Mouse (Mus musculus) testis, adult 2 months (tissue): ENCODE results near the gene Gabpb2. TPM values are rescaled to one million over a fixed set of nuclear protein-coding genes. Genes with fewer than 3 reads are reported as not detected.

ENCODE experiments used
- H3K27ac ChIP-seq: fragments of 200-500 bp; 2 replicates; pipeline ENCODE4 v1.5.1; 2012; ENCODE audit warnings: low read depth, low read length; ENCODE audit not compliant: control insufficient read depth, insufficient read depth
- H3K27me3 ChIP-seq: fragments of 200-500 bp; 2 replicates; pipeline ENCODE4 v1.6.1; 2012; ENCODE audit warnings: mild to moderate bottlenecking, low read length, moderate library complexity; ENCODE audit not compliant: control insufficient read depth, insufficient read depth
- H3K36me3 ChIP-seq: fragments of 200-500 bp; 2 replicates; pipeline ENCODE4 v1.6.1; 2012; ENCODE audit warnings: mild to moderate bottlenecking, low read length; ENCODE audit not compliant: control insufficient read depth, insufficient read depth
- H3K4me1 ChIP-seq: fragments of 200-500 bp; 2 replicates; pipeline ENCODE4 v1.6.1; 2012; ENCODE audit warnings: low read length; ENCODE audit not compliant: control insufficient read depth, insufficient read depth
- H3K4me3 ChIP-seq: fragments of 200-500 bp; 2 replicates; pipeline ENCODE4 v1.5.1; 2012; ENCODE audit warnings: low read depth, mild to moderate bottlenecking, low read length, moderate library complexity, mixed read lengths; ENCODE audit not compliant: control insufficient read depth
- CTCF ChIP-seq: fragments of 200-500 bp; IDR thresholded peaks from 2 replicates; pipeline ENCODE4 v1.5.1; 2012; ENCODE audit warnings: low read depth, mild to moderate bottlenecking, inconsistent platforms, low read length, moderate library complexity; ENCODE audit not compliant: control insufficient read depth, insufficient read depth, insufficient replicate concordance
- POLR2A ChIP-seq: fragments of 200-500 bp; IDR thresholded peaks from 2 replicates; pipeline ENCODE4 v1.6.1; 2012; ENCODE audit warnings: low read depth, mild to moderate bottlenecking, inconsistent platforms, low read length, moderate library complexity; ENCODE audit not compliant: control insufficient read depth
- polyA plus RNA-seq: library from polyadenylated mRNA; depleted of rRNA; stranded (reverse); fragments of >200 nt; gene quantifications from 2 replicates; pipeline ENCODE4 v1.2.3, GENCODE M21; 2012

Gene Gabpb2
- polyA plus RNA-seq, 1 experiment: 5.6 TPM

DNA sequence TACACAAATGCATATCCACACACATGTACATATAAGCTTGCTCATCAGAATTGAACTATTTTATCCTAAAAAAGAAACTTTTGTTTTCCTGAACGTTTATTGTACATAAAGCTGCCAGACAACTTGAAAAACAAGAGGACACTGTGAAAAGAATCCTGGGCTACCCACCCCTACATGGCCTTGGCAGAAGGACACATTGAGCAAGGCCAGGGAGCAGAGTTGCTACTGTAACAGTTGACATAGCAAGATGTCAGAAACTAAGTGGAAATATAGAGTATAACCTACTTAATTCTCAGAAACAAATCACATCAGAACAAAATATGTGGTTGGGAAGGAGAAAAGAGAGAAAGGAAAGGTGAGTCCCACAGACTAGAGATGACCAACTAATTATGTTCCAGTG, 35.9 kb downstream of the Gabpb2 start:
- peak overlapping the region; percentile 49 for H3K27ac ChIP-seq
- peaks cover 4% of the 10 kb centered on the region for H3K36me3 ChIP-seq
- no peak overlapping the region for H3K4me3 ChIP-seq
- H3K27me3 ChIP-seq: no peaks in the 10 kb centered on the region
- TF ChIP-seq CTCF: no peak
- TF ChIP-seq POLR2A: no peak
- H3K4me1 ChIP-seq: no peaks in the 10 kb centered on the region; the same call in none of the 2 replicates

DNA sequence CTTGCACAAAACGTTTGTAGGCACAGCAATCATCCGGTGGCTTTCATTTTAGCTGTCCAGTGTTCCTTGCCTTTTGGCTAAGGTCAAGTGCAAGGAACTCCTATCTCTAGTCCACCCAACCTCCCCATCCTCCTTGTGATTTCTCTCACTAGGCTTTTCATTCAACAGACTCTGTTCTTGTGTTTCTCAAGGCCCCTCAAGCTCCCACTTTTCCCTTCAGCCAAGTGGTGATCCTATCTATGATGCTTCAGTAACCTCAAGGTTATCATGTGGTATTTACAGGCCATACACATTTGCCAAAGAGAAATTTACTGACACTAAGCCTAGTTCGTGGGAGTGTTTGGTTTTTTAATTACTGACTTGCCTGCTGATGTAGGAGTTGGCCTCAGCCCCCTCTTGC, 37.8 kb downstream of the Gabpb2 start:
- TF ChIP-seq POLR2A (no peak), CTCF (no peak)
- Histone ChIP-seq H3K27me3 (no peaks in the 10 kb centered on the region), H3K4me1 (no peaks in the 10 kb centered on the region; the same call in none of the 2 replicates), H3K27ac (peak overlapping the region; percentile 75), H3K4me3 (no peak overlapping the region), H3K36me3 (peaks cover 1% of the 10 kb centered on the region; the same call in 1 of the 2 replicates)

DNA sequence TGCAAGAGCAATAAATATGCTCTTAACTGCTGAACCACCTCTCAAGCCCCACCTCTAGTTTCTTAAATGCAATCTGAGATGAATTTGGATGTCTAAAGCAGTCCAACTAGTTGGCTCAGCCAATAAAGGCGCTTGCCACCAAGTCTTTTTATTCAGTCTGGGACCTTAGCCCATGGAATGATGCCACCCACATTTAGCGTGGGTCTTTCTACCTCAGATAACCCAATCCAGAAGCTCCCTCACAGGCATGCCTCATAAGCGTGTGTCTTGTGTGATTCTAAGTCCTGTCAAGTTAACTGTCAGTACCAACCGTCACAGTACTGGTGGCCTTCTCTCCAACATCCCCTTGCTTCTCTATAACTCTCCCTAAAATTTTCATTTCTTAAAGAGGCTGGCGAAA, 38.8 kb downstream of the Gabpb2 start:
- H3K27me3 ChIP-seq: no peaks in the 10 kb centered on the region
- TF ChIP-seq CTCF (no peak), POLR2A (no peak)
- peak overlapping the region; percentile 9 for H3K27ac ChIP-seq
- peaks cover 3% of the 10 kb centered on the region for H3K4me1 ChIP-seq
- H3K4me3 ChIP-seq: no peak overlapping the region
- no peaks in the 10 kb centered on the region for H3K36me3 ChIP-seq

DNA sequence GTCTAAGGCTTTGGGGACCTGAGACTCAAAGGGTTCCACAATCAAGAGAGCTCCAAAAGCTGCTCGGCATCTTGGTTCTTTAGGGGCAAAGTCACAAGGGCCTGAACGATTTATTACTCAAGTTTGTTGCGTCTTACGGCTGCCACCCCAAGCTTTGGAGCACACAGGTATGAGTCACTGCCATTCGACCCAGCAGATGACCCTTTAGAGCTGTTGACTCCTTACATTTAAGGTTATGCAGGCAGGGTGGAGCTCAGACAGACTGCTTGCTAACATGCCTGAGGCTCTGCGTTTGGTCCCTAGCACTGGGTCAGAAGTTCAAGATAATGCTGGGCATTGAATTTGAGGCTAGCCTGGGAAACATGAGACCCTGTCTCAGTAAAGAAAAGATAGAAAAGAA, 40.1 kb downstream of the Gabpb2 start:
- Histone ChIP-seq H3K4me1 (peaks cover 11% of the 10 kb centered on the region), H3K27me3 (no peaks in the 10 kb centered on the region; the same call in 1 of the 2 replicates), H3K36me3 (no peaks in the 10 kb centered on the region), H3K4me3 (no peak overlapping the region), H3K27ac (0 out of 2 replicates have a peak overlapping the region, but pooled peaks have one; percentile 31)
- TF ChIP-seq POLR2A (no peak), CTCF (no peak)

DNA sequence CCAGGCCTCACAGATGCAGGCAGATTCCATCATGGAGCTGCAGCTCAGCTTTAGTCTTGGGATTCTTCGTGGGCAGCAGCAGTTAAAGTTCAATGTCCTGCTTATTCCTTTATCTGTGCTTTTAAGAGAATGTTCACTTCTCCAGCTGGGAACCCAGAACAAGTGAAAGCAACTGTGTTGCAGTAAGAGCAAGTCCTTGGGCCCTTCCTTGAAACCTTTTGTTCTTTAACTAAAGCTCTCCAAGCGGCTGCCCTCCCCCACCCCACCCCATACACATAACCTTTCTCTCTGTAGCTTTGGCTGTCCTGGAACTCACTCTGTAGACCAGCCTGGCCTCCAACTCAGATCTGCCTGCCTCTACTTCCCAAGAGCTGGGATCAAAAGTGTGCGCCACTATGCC, 41.2 kb downstream of the Gabpb2 start:
- Histone ChIP-seq H3K36me3 (no peaks in the 10 kb centered on the region), H3K27me3 (no peaks in the 10 kb centered on the region; the same call in 1 of the 2 replicates), H3K4me3 (no peak overlapping the region), H3K27ac (peak overlapping the region; percentile 36; the same call in 1 of the 2 replicates), H3K4me1 (peaks cover 22% of the 10 kb centered on the region)
- TF ChIP-seq CTCF (no peak), POLR2A (no peak)

DNA sequence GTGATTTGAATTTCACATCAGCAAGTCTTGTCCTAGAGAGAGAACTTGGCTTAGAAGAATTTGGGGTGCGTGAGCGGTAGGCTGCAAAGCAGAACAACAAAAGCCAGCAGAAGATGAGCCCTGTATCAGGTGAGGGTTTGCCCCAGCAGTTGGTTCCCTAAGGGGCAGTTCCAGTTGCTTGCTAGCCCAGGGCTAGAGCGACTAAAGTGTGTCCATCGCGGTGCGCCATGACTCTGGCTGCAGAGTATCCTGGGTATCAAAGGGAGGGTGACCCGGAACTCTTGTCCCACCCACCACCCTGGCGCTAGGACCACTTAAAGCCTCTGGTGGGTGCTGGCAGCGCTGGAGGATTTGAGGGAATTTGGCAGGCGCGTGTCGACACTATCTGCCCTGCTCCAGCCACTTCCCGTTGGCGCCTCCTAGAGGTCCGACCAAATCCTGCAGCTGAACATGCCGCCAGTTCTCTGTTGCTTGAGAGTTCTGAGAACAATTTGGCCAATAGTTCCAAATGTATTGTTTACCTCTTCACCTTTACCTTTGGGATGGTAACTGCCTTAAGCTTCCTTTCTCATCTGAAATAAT, 43.6 kb downstream of the Gabpb2 start:
- Histone ChIP-seq H3K27me3 (no peaks in the 10 kb centered on the region; the same call in 1 of the 2 replicates), H3K36me3 (no peaks in the 10 kb centered on the region), H3K4me1 (peaks cover 23% of the 10 kb centered on the region), H3K27ac (peak overlapping the region; percentile 80), H3K4me3 (peak overlapping the region; percentile 57)
- TF ChIP-seq CTCF: peak; percentile 85; the same call in 1 of the 2 replicates
- TF ChIP-seq POLR2A: peak; percentile 15; the same call in 1 of the 2 replicates

DNA sequence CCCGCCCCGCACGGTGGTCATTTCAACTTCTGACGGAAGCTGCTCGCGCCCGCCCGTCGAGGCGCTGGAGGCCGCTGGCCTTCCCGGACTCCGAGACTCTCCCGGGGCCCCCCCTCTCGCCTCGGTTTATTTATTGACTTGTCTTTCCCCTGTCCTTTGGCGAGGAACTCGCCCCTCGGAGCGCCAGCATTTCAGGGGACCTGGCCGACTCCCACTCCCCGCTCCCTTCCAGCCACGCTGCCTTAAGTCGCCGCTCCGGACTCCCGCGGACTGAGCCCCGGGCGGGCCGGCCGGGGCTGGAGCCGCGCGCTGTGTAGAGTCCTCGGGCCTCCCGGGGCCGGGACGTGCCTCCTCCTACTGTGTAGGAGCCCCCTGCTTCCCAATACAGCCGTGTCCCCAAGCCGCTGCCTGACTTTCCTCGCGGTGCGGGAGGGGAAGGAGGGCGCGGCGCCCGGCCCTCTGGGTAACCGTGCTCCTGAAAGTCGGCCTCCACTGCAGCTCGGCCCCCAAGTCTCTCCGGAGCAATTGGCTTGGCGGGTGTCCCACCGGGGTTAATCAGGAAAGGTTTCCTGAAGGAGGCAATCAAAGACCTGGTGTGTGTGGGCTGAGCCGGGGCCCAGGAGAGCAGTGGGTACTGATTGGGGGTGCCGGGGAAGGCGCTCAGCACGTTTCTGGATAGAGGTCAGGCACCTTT, 44.3 kb downstream of the Gabpb2 start:
- peaks cover 23% of the 10 kb centered on the region for H3K4me1 ChIP-seq
- H3K36me3 ChIP-seq: no peaks in the 10 kb centered on the region
- H3K4me3 ChIP-seq: peak overlapping the region; percentile 57
- no peak for TF ChIP-seq CTCF
- no peak for TF ChIP-seq POLR2A
- peak overlapping the region; percentile 80 for H3K27ac ChIP-seq
- no peaks in the 10 kb centered on the region; the same call in 1 of the 2 replicates for H3K27me3 ChIP-seq
